Mouse (Mus musculus) bone marrow macrophage, adult 2 months (primary cell): ENCODE results near the gene Trim29.

Experiments
- CTCF ChIP-seq: IDR thresholded peaks from 2 replicates; pipeline ENCODE4 v1.5.1; 2012; ENCODE audit warnings: low read depth, mild to moderate bottlenecking, low read length, moderate library complexity
- POLR2A ChIP-seq: IDR thresholded peaks from 2 replicates; pipeline ENCODE4 v1.6.1; 2012; ENCODE audit warnings: mild to moderate bottlenecking, low read depth, low read length, borderline replicate concordance

DNA sequence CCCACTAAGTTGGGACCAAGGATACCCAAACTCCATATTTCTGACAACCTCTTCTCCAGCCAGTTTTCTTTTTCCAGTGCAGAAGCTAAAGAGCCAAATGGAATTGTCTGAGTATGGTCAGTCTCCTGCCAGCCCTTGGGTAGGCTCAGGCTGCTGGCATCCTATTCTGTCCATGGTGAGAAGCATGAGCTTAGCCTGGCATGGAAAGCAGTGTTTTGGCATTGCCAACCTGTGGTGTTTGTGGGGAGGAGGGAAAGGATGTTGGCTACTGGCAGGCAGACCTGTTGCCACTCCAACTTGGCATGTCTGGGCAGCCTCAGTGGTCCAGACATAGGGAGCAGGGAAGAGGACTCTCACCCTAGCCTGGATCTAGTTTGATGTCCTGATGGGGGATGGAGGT, 46.4 kb downstream of the Trim29 start:
- TF ChIP-seq POLR2A = no peak
- no peak for TF ChIP-seq CTCF
